8 mouse cellular contexts compared by ENCODE assay signal in the genomic region with DNA sequence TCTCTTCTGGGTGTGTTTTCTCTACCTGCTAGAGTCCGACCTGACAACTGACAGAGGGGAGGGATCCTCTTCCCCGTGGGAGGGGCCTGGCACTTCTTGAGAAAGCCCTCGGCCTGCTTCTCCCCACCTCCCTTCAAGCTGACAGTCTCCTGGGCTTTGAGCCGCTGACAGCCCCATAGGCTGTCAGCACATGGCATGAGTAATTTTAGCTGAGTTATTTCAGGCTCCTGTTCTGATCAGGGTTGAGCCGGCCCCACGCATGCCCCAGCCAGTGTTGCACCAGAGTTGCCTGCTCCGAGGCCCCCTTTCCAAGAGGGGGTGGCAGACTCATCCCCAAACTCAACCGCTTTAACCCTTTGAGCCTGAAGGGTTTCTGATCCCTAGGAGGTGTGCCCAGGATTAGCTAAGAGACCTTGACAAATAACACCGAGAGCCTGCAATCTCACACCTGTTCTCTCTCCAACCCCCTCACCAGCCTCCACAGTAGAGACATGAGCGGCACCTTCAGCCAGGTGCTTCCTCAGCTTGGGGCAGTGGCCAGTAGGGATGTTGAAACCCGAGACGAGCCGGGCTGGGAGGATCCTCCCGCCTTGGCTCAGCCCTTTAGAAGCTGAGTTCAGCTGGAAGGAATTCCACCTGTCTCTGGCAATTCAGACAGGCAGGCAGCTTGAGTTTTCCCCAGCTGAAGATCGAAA. TPM values are rescaled to one million over a fixed set of nuclear protein-coding genes. Genes with fewer than 3 reads are reported as not detected.
DNase-seq lines count a peak whose midpoint lies in the region; ATAC-seq and TF ChIP-seq lines count a peak whose summit lies in the region.

No protein-coding gene starts in this region.

- no peaks in the 10 kb centered on the region for H3K9me3 ChIP-seq in hindbrain, postnatal 0 days (ENCODE audit: low read length)
- H3K9me3 ChIP-seq in hindbrain, embryonic 14.5 days (ENCODE audit: control insufficient read depth, low read length) = no peaks in the 10 kb centered on the region
- H3K9me3 ChIP-seq in intestine, postnatal 0 days (ENCODE audit: control insufficient read depth) = no peaks in the 10 kb centered on the region

- 25% methylated on average over 15 of the region's 15 CpGs for WGBS in hindbrain, postnatal 0 days
- 20% methylated on average over 15 of the region's 15 CpGs for WGBS in hindbrain, embryonic 14.5 days
- 22% methylated on average over 15 of the region's 15 CpGs for WGBS in bone marrow, adult 2 months
- WGBS in intestine, postnatal 0 days = 11% methylated on average over 15 of the region's 15 CpGs

- peak overlapping the region; percentile 23; the same call in 1 of the 2 replicates for H3K4me2 ChIP-seq in hindbrain, postnatal 0 days (ENCODE audit: low read depth, low read length)
- no peak overlapping the region for H3K4me2 ChIP-seq in hindbrain, embryonic 14.5 days (replicated peaks)
- H3K4me2 ChIP-seq in intestine, postnatal 0 days (replicated peaks; ENCODE audit: low read depth) = peak overlapping the region; percentile 35

- H3K4me3 ChIP-seq in hindbrain, postnatal 0 days (ENCODE audit: low read length) = no peak overlapping the region
- H3K4me3 ChIP-seq in hindbrain, embryonic 14.5 days (replicated peaks; ENCODE audit: low read length) = no peak overlapping the region
- H3K4me3 ChIP-seq in bone marrow, adult 2 months (replicated peaks; ENCODE audit: control insufficient read depth, low read depth, low read length) = no peak overlapping the region
- H3K4me3 ChIP-seq in intestine, postnatal 0 days (ENCODE audit: low read depth, low read length) = no peak overlapping the region

- peaks cover 22% of the 10 kb centered on the region for H3K4me1 ChIP-seq in hindbrain, postnatal 0 days (ENCODE audit: insufficient read depth, low read length)
- peaks cover 16% of the 10 kb centered on the region for H3K4me1 ChIP-seq in hindbrain, embryonic 14.5 days (replicated peaks; ENCODE audit: control insufficient read depth, insufficient read depth, low read length)
- peaks cover 9% of the 10 kb centered on the region for H3K4me1 ChIP-seq in bone marrow, adult 2 months (ENCODE audit: control insufficient read depth, insufficient read depth, low read length)
- H3K4me1 ChIP-seq in intestine, postnatal 0 days (replicated peaks; ENCODE audit: control insufficient read depth, insufficient read depth, low read length) = peaks cover 11% of the 10 kb centered on the region; the same call in 1 of the 2 replicates

- no peak for ATAC-seq in hindbrain, postnatal 0 days
- ATAC-seq in hindbrain, embryonic 14.5 days (ENCODE audit: low FRiP score) = no peak
- ATAC-seq in intestine, postnatal 0 days = no peak
- no peak for ATAC-seq in megakaryocyte-erythroid progenitor cell, adult 5-6 weeks (replicated peaks; ENCODE audit: low FRiP score, low TSS enrichment, poor library complexity, severe bottlenecking)

- 0 out of 2 replicates have a peak overlapping the region, but pooled peaks have one; percentile 30 for H3K9ac ChIP-seq in hindbrain, postnatal 0 days (replicated peaks; ENCODE audit: low read length)
- no peak overlapping the region for H3K9ac ChIP-seq in hindbrain, embryonic 14.5 days
- no peak overlapping the region for H3K9ac ChIP-seq in intestine, postnatal 0 days (ENCODE audit: low read depth, low read length)

- DNase-seq in hindbrain, postnatal 0 days (ENCODE audit: low spot score) = no peak
- DNase-seq in hindbrain, embryonic 14.5 days (ENCODE audit: low spot score) = no peak
- peak; percentile 76 to 81 for DNase-seq in frontal cortex, adult 2 months (ENCODE audit: extremely low spot score in 1 of 2, low spot score in 1 of 2)
- DNase-seq in right cerebral cortex, adult 2 months (ENCODE audit: low spot score in 2 of 2) = peak; percentile 68 to 73
- DNase-seq in thymus, adult 18-20 months = no peak

- no peak for TF ChIP-seq POLR2A in bone marrow, adult 2 months (IDR thresholded peaks at IDR 0.05; ENCODE audit: borderline replicate concordance, control insufficient read depth, low read depth, low read length)

- no peak for TF ChIP-seq CTCF in hindbrain, postnatal 0 days (IDR thresholded peaks at IDR 0.05; ENCODE audit: low read depth)
- TF ChIP-seq CTCF in bone marrow, adult 2 months (IDR thresholded peaks at IDR 0.05; ENCODE audit: control insufficient read depth, insufficient read depth, low read length) = no peak
- TF ChIP-seq CTCF in intestine, postnatal 0 days (IDR thresholded peaks at IDR 0.05; ENCODE audit: low read depth) = no peak

- H3K27me3 ChIP-seq in hindbrain, postnatal 0 days (ENCODE audit: insufficient read depth, low read length) = 0 out of 2 replicates have a peak, but pooled peaks cover 7% of the 10 kb centered on the region
- peaks cover 40% of the 10 kb centered on the region for H3K27me3 ChIP-seq in hindbrain, embryonic 14.5 days (ENCODE audit: control insufficient read depth, insufficient read depth, low read length)
- no peaks in the 10 kb centered on the region for H3K27me3 ChIP-seq in intestine, postnatal 0 days (replicated peaks; ENCODE audit: control insufficient read depth, insufficient read depth, low read length)

- H3K36me3 ChIP-seq in hindbrain, postnatal 0 days (ENCODE audit: insufficient read depth, low read length) = no peaks in the 10 kb centered on the region; the same call in 1 of the 2 replicates
- H3K36me3 ChIP-seq in hindbrain, embryonic 14.5 days (replicated peaks; ENCODE audit: control insufficient read depth, insufficient read depth) = peaks cover 9% of the 10 kb centered on the region; the same call in 1 of the 2 replicates
- H3K36me3 ChIP-seq in intestine, postnatal 0 days (ENCODE audit: control insufficient read depth, insufficient read depth) = peaks cover 17% of the 10 kb centered on the region

- H3K27ac ChIP-seq in hindbrain, postnatal 0 days = no peak overlapping the region
- no peak overlapping the region for H3K27ac ChIP-seq in hindbrain, embryonic 14.5 days
- peak overlapping the region; percentile 39 for H3K27ac ChIP-seq in bone marrow, adult 2 months (ENCODE audit: control insufficient read depth, insufficient read depth, low read depth, low read length, poor library complexity)
- no peak overlapping the region; the same call in 1 of the 2 replicates for H3K27ac ChIP-seq in intestine, postnatal 0 days (ENCODE audit: low read depth, low read length)

RNA-seq across cellular contexts. Expression of gene Mfrp, which starts 13.6 kb away (rescaled TPM):
- total RNA-seq in hindbrain, postnatal 0 days (2014; rRNA removed) = 2.8 and 4.0 TPM in 2 replicates
- 0.24 and 0.50 TPM in 2 replicates for polyA plus RNA-seq in hindbrain, postnatal 0 days (2015; fragmentation: Nextera tagmentation; extraction: Ambion mirVana)
- 0.31 and 0.41 TPM in 2 replicates for polyA plus RNA-seq in hindbrain, embryonic 14.5 days (2014; fragmentation: Nextera tagmentation; extraction: Ambion mirVana)
- 0.95 TPM in 1 of 2 replicates, not detected in the other for polyA plus RNA-seq in bone marrow, adult 2 months (2011; ENCODE audit: insufficient read depth, insufficient read length, low replicate concordance, missing spikeins)
- 0.14 and 0.21 TPM in 2 replicates for polyA plus RNA-seq in frontal cortex, adult 2 months (2012; rRNA removed)
- 0.05 TPM in 1 of 2 replicates, not detected in the other for polyA plus RNA-seq in intestine, postnatal 0 days (2015; fragmentation: Nextera tagmentation; extraction: Ambion mirVana)
- total RNA-seq in megakaryocyte-erythroid progenitor cell, adult 5-6 weeks (2014; fragmentation: Nextera tagmentation) = 0.30 TPM in 1 of 2 replicates, not detected in the other
- not detected in 2 replicates for total RNA-seq in megakaryocyte-erythroid progenitor cell, adult 5-6 weeks (2017)

RNA-seq across cellular contexts. Expression of gene C1qtnf5, which starts 19.1 kb away (rescaled TPM):
- total RNA-seq in hindbrain, postnatal 0 days (2014; rRNA removed) = 36.7 and 39.5 TPM in 2 replicates
- polyA plus RNA-seq in hindbrain, postnatal 0 days (2015; fragmentation: Nextera tagmentation; extraction: Ambion mirVana) = 12.3 and 12.8 TPM in 2 replicates
- polyA plus RNA-seq in hindbrain, embryonic 14.5 days (2014; fragmentation: Nextera tagmentation; extraction: Ambion mirVana) = 7.0 and 8.0 TPM in 2 replicates
- polyA plus RNA-seq in bone marrow, adult 2 months (2011; ENCODE audit: insufficient read depth, insufficient read length, low replicate concordance, missing spikeins) = 3.3 TPM in 1 of 2 replicates, not detected in the other
- polyA plus RNA-seq in frontal cortex, adult 2 months (2012; rRNA removed) = 31.7 and 39.5 TPM in 2 replicates
- polyA plus RNA-seq in intestine, postnatal 0 days (2015; fragmentation: Nextera tagmentation; extraction: Ambion mirVana) = 5.4 and 6.0 TPM in 2 replicates
- total RNA-seq in megakaryocyte-erythroid progenitor cell, adult 5-6 weeks (2014; fragmentation: Nextera tagmentation) = not detected in 2 replicates
- total RNA-seq in megakaryocyte-erythroid progenitor cell, adult 5-6 weeks (2017) = not detected in 2 replicates

RNA-seq across cellular contexts. Expression of gene Usp2, which starts 21.1 kb away (rescaled TPM):
- total RNA-seq in hindbrain, postnatal 0 days (2014; rRNA removed) = 11.0 and 14.2 TPM in 2 replicates
- 19.6 and 20.5 TPM in 2 replicates for polyA plus RNA-seq in hindbrain, postnatal 0 days (2015; fragmentation: Nextera tagmentation; extraction: Ambion mirVana)
- polyA plus RNA-seq in hindbrain, embryonic 14.5 days (2014; fragmentation: Nextera tagmentation; extraction: Ambion mirVana) = 8.4 and 11.6 TPM in 2 replicates
- polyA plus RNA-seq in bone marrow, adult 2 months (2011; ENCODE audit: insufficient read depth, insufficient read length, low replicate concordance, missing spikeins) = 1.2 and 2.6 TPM in 2 replicates
- 40.2 and 44.9 TPM in 2 replicates for polyA plus RNA-seq in frontal cortex, adult 2 months (2012; rRNA removed)
- polyA plus RNA-seq in intestine, postnatal 0 days (2015; fragmentation: Nextera tagmentation; extraction: Ambion mirVana) = 9.7 and 10.4 TPM in 2 replicates
- 0.35 and 2.1 TPM in 2 replicates for total RNA-seq in megakaryocyte-erythroid progenitor cell, adult 5-6 weeks (2014; fragmentation: Nextera tagmentation)
- total RNA-seq in megakaryocyte-erythroid progenitor cell, adult 5-6 weeks (2017) = 0.15 and 1.8 TPM in 2 replicates

RNA-seq across cellular contexts. Expression of gene Gm49380, which starts 25.4 kb away (rescaled TPM):
- total RNA-seq in hindbrain, postnatal 0 days (2014; rRNA removed) = not detected in 2 replicates
- polyA plus RNA-seq in hindbrain, postnatal 0 days (2015; fragmentation: Nextera tagmentation; extraction: Ambion mirVana) = 0.21 TPM in 1 of 2 replicates, not detected in the other
- polyA plus RNA-seq in hindbrain, embryonic 14.5 days (2014; fragmentation: Nextera tagmentation; extraction: Ambion mirVana) = 0.35 TPM in 1 of 2 replicates, not detected in the other
- not detected in 2 replicates for polyA plus RNA-seq in bone marrow, adult 2 months (2011; ENCODE audit: insufficient read depth, insufficient read length, low replicate concordance, missing spikeins)
- polyA plus RNA-seq in frontal cortex, adult 2 months (2012; rRNA removed) = 0.16 and 0.21 TPM in 2 replicates
- polyA plus RNA-seq in intestine, postnatal 0 days (2015; fragmentation: Nextera tagmentation; extraction: Ambion mirVana) = 0.05 TPM in 1 of 2 replicates, not detected in the other
- not detected in 2 replicates for total RNA-seq in megakaryocyte-erythroid progenitor cell, adult 5-6 weeks (2014; fragmentation: Nextera tagmentation)
- total RNA-seq in megakaryocyte-erythroid progenitor cell, adult 5-6 weeks (2017) = not detected in 2 replicates

RNA-seq across cellular contexts. Expression of gene Rnf26, which starts 25.4 kb away (rescaled TPM):
- 17.5 and 24.3 TPM in 2 replicates for total RNA-seq in hindbrain, postnatal 0 days (2014; rRNA removed)
- polyA plus RNA-seq in hindbrain, postnatal 0 days (2015; fragmentation: Nextera tagmentation; extraction: Ambion mirVana) = 38.0 and 41.1 TPM in 2 replicates
- 30.6 and 32.7 TPM in 2 replicates for polyA plus RNA-seq in hindbrain, embryonic 14.5 days (2014; fragmentation: Nextera tagmentation; extraction: Ambion mirVana)
- polyA plus RNA-seq in bone marrow, adult 2 months (2011; ENCODE audit: insufficient read depth, insufficient read length, low replicate concordance, missing spikeins) = 11.2 and 28.8 TPM in 2 replicates
- 26.9 and 29.0 TPM in 2 replicates for polyA plus RNA-seq in frontal cortex, adult 2 months (2012; rRNA removed)
- polyA plus RNA-seq in intestine, postnatal 0 days (2015; fragmentation: Nextera tagmentation; extraction: Ambion mirVana) = 18.4 and 18.8 TPM in 2 replicates
- total RNA-seq in megakaryocyte-erythroid progenitor cell, adult 5-6 weeks (2014; fragmentation: Nextera tagmentation) = 46.0 and 52.5 TPM in 2 replicates
- total RNA-seq in megakaryocyte-erythroid progenitor cell, adult 5-6 weeks (2017) = 13.5 and 20.9 TPM in 2 replicates

Comparison
In these comparisons a context has a peak if more than half of its experiments do, and no peak if none do; other contexts are left out.
1. DNase-seq: peak in frontal cortex, adult 2 months (2 of 2) and right cerebral cortex, adult 2 months (2 of 2); none in hindbrain, postnatal 0 days (single experiment), hindbrain, embryonic 14.5 days (single experiment) and thymus, adult 18-20 months (0 of 2).